Mouse (Mus musculus) CH12.LX (cell line): ENCODE data around the gene Mpp2.

Experiments used
- BHLHE40 ChIP-seq: IDR thresholded peaks from 2 replicates; pipeline ENCODE4 v1.6.1; 2011; ENCODE audit warnings: mild to moderate bottlenecking, low read depth, low read length, improper control_type of control experiment
- CTCF ChIP-seq, 2 experiments: IDR thresholded peaks in 1 of 2; conservative IDR thresholded peaks in 1 of 2; 2 replicates each; pipeline ENCODE4 v1.5.1; 2011 to 2012; ENCODE audit warnings: low read depth in 2 of 2, low read length in 2 of 2, improper control_type of control experiment in 1 of 2, inconsistent platforms in 1 of 2, mild to moderate bottlenecking in 1 of 2, moderate library complexity in 1 of 2
- E2F4 ChIP-seq: IDR thresholded peaks from 2 replicates; pipeline ENCODE4 v1.6.1; 2011; ENCODE audit warnings: low read depth, low read length, improper control_type of control experiment; ENCODE audit not compliant: insufficient replicate concordance
- EP300 ChIP-seq: IDR thresholded peaks from 2 replicates; pipeline ENCODE4 v1.6.1; 2011; ENCODE audit warnings: low read length, improper control_type of control experiment
- KAT2A ChIP-seq: IDR thresholded peaks from 2 replicates; pipeline ENCODE4 v1.6.1; 2012; ENCODE audit warnings: low read length, improper control_type of control experiment, inconsistent platforms; ENCODE audit not compliant: insufficient replicate concordance
- MAX ChIP-seq: IDR thresholded peaks from 2 replicates; pipeline ENCODE4 v1.6.1; 2011; ENCODE audit warnings: low read length, improper control_type of control experiment
- MEF2A ChIP-seq: IDR thresholded peaks from 2 replicates; pipeline ENCODE4 v1.6.1; 2014; ENCODE audit warnings: low read depth, mild to moderate bottlenecking, inconsistent platforms, low read length, improper control_type of control experiment, borderline replicate concordance
- POLR2A ChIP-seq: IDR thresholded peaks from 2 replicates; pipeline ENCODE4 v1.6.1; 2011; ENCODE audit warnings: low read depth, mild to moderate bottlenecking, improper control_type of control experiment, low read length
- RCOR1 ChIP-seq: conservative IDR thresholded peaks from 2 replicates; pipeline ENCODE4 v1.6.1; 2012; ENCODE audit warnings: low read depth, mild to moderate bottlenecking, inconsistent platforms, low read length, improper control_type of control experiment
- USF1 ChIP-seq: IDR thresholded peaks from 2 replicates; pipeline ENCODE4 v1.6.1; 2014; ENCODE audit warnings: low read depth, mild to moderate bottlenecking, inconsistent platforms, low read length, improper control_type of control experiment
- ZKSCAN1 ChIP-seq: IDR thresholded peaks from 2 replicates; pipeline ENCODE4 v1.6.1; 2012; ENCODE audit warnings: low read depth, inconsistent platforms, low read length, improper control_type of control experiment, borderline replicate concordance
- ZMIZ1 ChIP-seq: IDR thresholded peaks from 2 replicates; pipeline ENCODE4 v1.6.1; 2012; ENCODE audit warnings: low read depth, mild to moderate bottlenecking, inconsistent platforms, low read length, improper control_type of control experiment

DNA sequence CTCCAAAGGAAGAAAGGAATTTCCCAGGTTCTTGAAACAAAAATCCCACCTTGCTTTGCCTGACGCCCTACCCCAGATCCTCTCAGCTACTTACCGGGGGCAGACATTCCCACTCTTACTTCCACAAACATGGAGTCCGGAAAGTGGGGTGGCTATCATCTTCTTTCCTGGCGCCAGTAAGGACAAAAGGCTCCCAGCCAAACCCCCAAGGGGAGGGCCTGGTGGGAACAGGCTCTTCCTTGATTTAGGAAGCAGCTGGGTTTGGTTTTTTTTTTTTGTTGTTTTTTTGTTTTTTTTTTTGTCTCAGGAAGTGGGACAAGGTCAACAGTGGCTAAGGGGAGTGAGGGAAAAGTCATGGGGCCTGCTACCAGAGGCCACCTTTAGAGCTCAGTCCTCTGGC, 36.8 kb downstream of the Mpp2 start:
- TF ChIP-seq BHLHE40, result no peak
- no peak for TF ChIP-seq USF1
- no peak for TF ChIP-seq CTCF (conservative IDR thresholded peaks at IDR 0.05 in 1 of 2, IDR thresholded peaks at IDR 0.05 in 1 of 2; ENCODE audit: low read depth in 2 of 2, low read length in 2 of 2)
- TF ChIP-seq E2F4, result no peak
- no peak for TF ChIP-seq EP300
- TF ChIP-seq KAT2A, result no peak
- no peak for TF ChIP-seq POLR2A
- no peak for TF ChIP-seq ZMIZ1
- no peak for TF ChIP-seq MAX
- TF ChIP-seq ZKSCAN1, result no peak
- TF ChIP-seq RCOR1, result no peak
- TF ChIP-seq MEF2A, result no peak
